Mouse (Mus musculus) limb, embryonic 13.5 days (tissue): Measurements from ENCODE around the gene Kat7. TPM values are rescaled to one million over a fixed set of nuclear protein-coding genes. Genes with fewer than 3 reads are reported as not detected.

Experiments used
- ATAC-seq: fragments of 200-750 bp; cut with Nextera tagmentation; 2 replicates; pipeline ENCODE4 v1.8.0; 2017; ENCODE audit warnings: low read depth, moderate number of reproducible peaks, moderate TSS enrichment; ENCODE audit not compliant: low FRiP score
- H3K27ac ChIP-seq: fragments of 300-500 bp; sonication (generic); 2 replicates; pipeline ENCODE4 v1.5.1; 2015; ENCODE audit warnings: inconsistent platforms, mild to moderate bottlenecking, moderate library complexity
- H3K27me3 ChIP-seq: fragments of 300-500 bp; sonication (generic); 2 replicates; pipeline ENCODE4 v1.6.1; 2015; ENCODE audit warnings: mild to moderate bottlenecking, inconsistent platforms
- H3K36me3 ChIP-seq: fragments of 300-500 bp; sonication (generic); 2 replicates; pipeline ENCODE4 v1.6.1; 2015; ENCODE audit warnings: inconsistent platforms, mild to moderate bottlenecking, moderate library complexity
- H3K4me1 ChIP-seq: fragments of 300-500 bp; sonication (generic); 2 replicates; pipeline ENCODE4 v1.6.1; 2015; ENCODE audit warnings: inconsistent platforms
- H3K4me2 ChIP-seq: fragments of 300-500 bp; sonication (generic); replicated peaks from 2 replicates; pipeline ENCODE4 v1.6.1; 2015; ENCODE audit warnings: inconsistent platforms, mild to moderate bottlenecking, moderate library complexity
- H3K4me3 ChIP-seq: fragments of 300-500 bp; sonication (generic); 2 replicates; pipeline ENCODE4 v1.5.1; 2015; ENCODE audit warnings: moderate library complexity, mild to moderate bottlenecking, inconsistent platforms
- H3K9ac ChIP-seq: fragments of 300-500 bp; sonication (generic); 2 replicates; pipeline ENCODE4 v1.6.1; 2015; ENCODE audit warnings: mild to moderate bottlenecking, inconsistent platforms
- H3K9me3 ChIP-seq: fragments of 300-500 bp; sonication (generic); 2 replicates; pipeline ENCODE4 v1.6.1; 2016; ENCODE audit warnings: inconsistent platforms
- WGBS: fragments of 180-500 bp; shearing (Covaris S2); methylation state at CpG from one replicate; pipeline ENCODE4 v1.1.7; 2015; 5-methylcytosine and 5-hydroxymethylcytosine counted together
- polyA plus RNA-seq: library from polyadenylated mRNA; unstranded; fragments of >200 nt; fragmentation: Nextera tagmentation; extraction: Ambion mirVana; gene quantifications from 2 replicates; pipeline ENCODE4 v1.2.1, GENCODE M21; 2015

Kat7 gene
- polyA plus RNA-seq, 1 experiment from 2014 or later, result 71.9 TPM

DNA sequence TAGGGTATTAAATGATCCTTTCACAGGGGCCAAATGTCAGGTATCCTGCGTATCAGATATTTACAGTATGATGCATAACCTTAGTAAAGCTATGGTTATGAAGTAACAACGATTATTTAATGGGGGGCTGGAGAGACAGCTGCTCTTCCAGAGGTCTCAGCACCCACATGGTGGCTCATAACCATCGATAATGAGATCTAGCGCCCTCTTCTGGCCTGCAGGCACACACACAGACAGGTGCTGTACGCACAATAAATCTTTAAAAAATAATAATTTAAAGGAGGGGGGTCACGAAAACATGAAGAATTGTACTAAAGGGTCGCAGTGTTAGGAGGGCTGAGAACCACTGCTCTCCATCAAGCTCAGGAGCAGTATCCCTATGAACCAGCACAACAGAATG is 4.4 kb downstream of the Kat7 start:
- H3K4me3 ChIP-seq, result no peak overlapping the region
- no peaks in the 10 kb centered on the region for H3K9me3 ChIP-seq
- H3K36me3 ChIP-seq, result peaks cover 51% of the 10 kb centered on the region
- no peak overlapping the region for H3K27ac ChIP-seq
- H3K4me1 ChIP-seq, result peaks cover 12% of the 10 kb centered on the region
- no peak overlapping the region for H3K9ac ChIP-seq
- no peaks in the 10 kb centered on the region for H3K27me3 ChIP-seq
- no peak for ATAC-seq
- 91% methylated on average over 7 of the region's 7 CpGs for WGBS
- H3K4me2 ChIP-seq, result no peak overlapping the region

- Histone ChIP-seq H3K27ac (no peak overlapping the region), H3K4me3 (no peak overlapping the region), H3K9ac (no peak overlapping the region), H3K36me3 (peaks cover 84% of the 10 kb centered on the region), H3K4me1 (no peaks in the 10 kb centered on the region), H3K27me3 (no peaks in the 10 kb centered on the region), H3K9me3 (no peaks in the 10 kb centered on the region), H3K4me2 (no peak overlapping the region)
- 93% methylated on average over 3 of the region's 3 CpGs for WGBS
- ATAC-seq, result no peak
These were observed 8.3 kb downstream of the Kat7 start for GRCm38 (mm10) chr11:95301772-95302171.

- ATAC-seq, result no peak
- Histone ChIP-seq H3K4me1 (no peaks in the 10 kb centered on the region), H3K27ac (no peak overlapping the region), H3K4me2 (no peak overlapping the region), H3K9ac (no peak overlapping the region), H3K36me3 (peaks cover 80% of the 10 kb centered on the region), H3K9me3 (no peaks in the 10 kb centered on the region), H3K27me3 (no peaks in the 10 kb centered on the region), H3K4me3 (no peak overlapping the region)
- WGBS, result 95% methylated on average over 12 of the region's 12 CpGs
These were observed 10.2 kb downstream of the Kat7 start for GRCm38 (mm10) chr11:95299886-95300285.

GRCm38 (mm10) chr11:95298146-95298545 is 11.9 kb downstream of the Kat7 start:
- peaks cover 83% of the 10 kb centered on the region for H3K36me3 ChIP-seq
- H3K27ac ChIP-seq, result no peak overlapping the region
- H3K9me3 ChIP-seq, result no peaks in the 10 kb centered on the region
- H3K9ac ChIP-seq, result no peak overlapping the region
- 21% methylated on average over 2 of the region's 2 CpGs for WGBS
- H3K4me3 ChIP-seq, result no peak overlapping the region
- ATAC-seq, result no peak
- H3K4me2 ChIP-seq, result no peak overlapping the region
- no peaks in the 10 kb centered on the region for H3K27me3 ChIP-seq
- H3K4me1 ChIP-seq, result no peaks in the 10 kb centered on the region

- Histone ChIP-seq H3K4me2 (no peak overlapping the region), H3K4me3 (no peak overlapping the region), H3K36me3 (peaks cover 84% of the 10 kb centered on the region), H3K27me3 (no peaks in the 10 kb centered on the region), H3K9me3 (no peaks in the 10 kb centered on the region), H3K27ac (no peak overlapping the region), H3K4me1 (no peaks in the 10 kb centered on the region), H3K9ac (no peak overlapping the region)
- WGBS, result 91% methylated on average over 13 of the region's 13 CpGs
- ATAC-seq, result no peak
These were observed 14.3 kb downstream of the Kat7 start for GRCm38 (mm10) chr11:95295736-95296135.

- WGBS, result 86% methylated on average over 8 of the region's 8 CpGs
- H3K27ac ChIP-seq, result no peak overlapping the region
- H3K4me1 ChIP-seq, result no peaks in the 10 kb centered on the region
- H3K9me3 ChIP-seq, result no peaks in the 10 kb centered on the region
- H3K4me3 ChIP-seq, result no peak overlapping the region
- peaks cover 84% of the 10 kb centered on the region for H3K36me3 ChIP-seq
- no peak for ATAC-seq
- no peaks in the 10 kb centered on the region for H3K27me3 ChIP-seq
- H3K9ac ChIP-seq, result no peak overlapping the region
- H3K4me2 ChIP-seq, result no peak overlapping the region
These were observed 16.9 kb downstream of the Kat7 start for GRCm38 (mm10) chr11:95293017-95293624.

- no peak for ATAC-seq
- Histone ChIP-seq H3K9me3 (no peaks in the 10 kb centered on the region), H3K4me2 (no peak overlapping the region), H3K27me3 (no peaks in the 10 kb centered on the region), H3K4me1 (no peaks in the 10 kb centered on the region), H3K4me3 (no peak overlapping the region), H3K36me3 (peaks cover 86% of the 10 kb centered on the region), H3K9ac (no peak overlapping the region), H3K27ac (no peak overlapping the region)
- WGBS, result 83% methylated on average over 4 of the region's 4 CpGs
These were observed 18.0 kb downstream of the Kat7 start for GRCm38 (mm10) chr11:95291998-95292397.

DNA sequence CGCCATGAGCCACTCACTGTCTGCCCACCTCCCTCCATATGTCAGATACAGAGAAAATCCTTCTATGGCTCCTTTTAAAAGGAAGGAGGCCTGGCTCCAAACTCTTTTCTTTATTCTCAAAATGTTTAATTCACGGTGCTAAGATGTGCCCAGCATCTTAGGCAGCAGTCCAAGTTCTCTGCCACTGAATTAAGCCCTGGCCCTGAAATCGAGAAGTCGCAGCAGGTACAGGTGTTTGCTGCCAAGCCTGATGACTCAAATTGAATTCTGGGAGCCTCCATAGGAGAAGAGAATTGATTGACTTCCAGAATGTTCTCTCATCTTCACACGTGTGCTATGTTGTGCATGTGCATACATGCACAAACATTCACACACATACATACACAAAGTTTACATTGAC is 27.7 kb downstream of the Kat7 start:
- Histone ChIP-seq H3K27me3 (no peaks in the 10 kb centered on the region), H3K27ac (no peak overlapping the region), H3K9me3 (no peaks in the 10 kb centered on the region), H3K4me3 (no peak overlapping the region), H3K36me3 (peaks cover 99% of the 10 kb centered on the region), H3K4me2 (no peak overlapping the region), H3K4me1 (no peaks in the 10 kb centered on the region), H3K9ac (no peak overlapping the region)
- ATAC-seq, result no peak
- 96% methylated on average over 5 of the region's 5 CpGs for WGBS

DNA sequence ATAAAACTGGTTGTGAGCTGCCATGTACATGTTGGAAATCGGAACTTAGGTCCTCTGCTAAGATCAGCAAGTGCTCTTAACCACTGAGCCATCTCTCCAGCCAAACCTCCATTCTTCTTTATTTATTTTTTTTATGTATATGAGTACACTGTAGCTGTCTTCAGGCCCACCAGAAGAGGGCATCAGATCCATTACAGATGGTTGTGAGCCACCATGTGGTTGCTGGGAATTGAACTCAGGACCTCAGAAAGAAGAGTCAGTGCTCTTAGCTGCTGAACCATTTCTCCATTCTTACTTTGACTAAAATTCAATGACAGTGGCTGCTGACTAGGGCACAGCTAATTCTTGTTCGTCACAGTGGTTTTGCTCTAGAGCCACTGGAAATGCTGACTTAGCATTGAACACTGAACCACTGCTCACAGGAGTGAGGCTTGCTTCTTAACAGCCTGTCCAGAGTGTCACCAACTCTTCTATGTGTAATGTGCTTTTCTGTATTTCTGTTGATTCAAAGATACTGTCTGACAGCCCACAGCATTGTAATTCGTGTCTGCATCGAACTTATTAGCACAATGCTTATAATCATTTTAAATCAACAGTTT is 30.9 kb downstream of the Kat7 start:
- no peaks in the 10 kb centered on the region for H3K9me3 ChIP-seq
- H3K27me3 ChIP-seq, result no peaks in the 10 kb centered on the region
- no peak overlapping the region for H3K4me2 ChIP-seq
- peaks cover 99% of the 10 kb centered on the region for H3K36me3 ChIP-seq
- H3K4me3 ChIP-seq, result no peak overlapping the region
- H3K9ac ChIP-seq, result no peak overlapping the region
- no peak overlapping the region for H3K27ac ChIP-seq
- H3K4me1 ChIP-seq, result no peaks in the 10 kb centered on the region
- no peak for ATAC-seq
- WGBS, result 86% methylated on average over 4 of the region's 4 CpGs

DNA sequence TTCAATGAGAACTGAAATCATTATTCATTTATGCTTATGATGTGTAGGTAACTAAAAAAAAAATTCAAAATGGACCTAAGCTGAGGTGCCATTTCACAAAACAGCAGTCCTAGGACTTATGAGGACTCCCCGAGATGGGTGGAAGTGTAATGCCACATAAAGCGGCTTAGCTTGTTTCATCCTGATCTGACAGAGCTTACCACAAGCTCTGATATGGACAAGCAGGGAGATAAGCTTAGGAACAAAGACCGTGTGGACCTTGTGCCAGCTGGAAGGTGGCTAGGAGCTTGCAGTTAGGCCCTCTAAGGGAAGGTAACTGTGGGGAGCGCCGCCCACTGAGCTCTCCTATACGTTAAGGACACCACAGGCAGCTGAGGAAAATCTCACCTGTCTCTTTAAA is 34.0 kb downstream of the Kat7 start:
- Histone ChIP-seq H3K4me2 (no peak overlapping the region), H3K9me3 (no peaks in the 10 kb centered on the region), H3K27me3 (no peaks in the 10 kb centered on the region), H3K27ac (no peak overlapping the region), H3K4me3 (no peak overlapping the region), H3K36me3 (peaks cover 99% of the 10 kb centered on the region), H3K9ac (no peak overlapping the region), H3K4me1 (no peaks in the 10 kb centered on the region)
- WGBS, result 89% methylated on average over 6 of the region's 6 CpGs
- no peak for ATAC-seq

DNA sequence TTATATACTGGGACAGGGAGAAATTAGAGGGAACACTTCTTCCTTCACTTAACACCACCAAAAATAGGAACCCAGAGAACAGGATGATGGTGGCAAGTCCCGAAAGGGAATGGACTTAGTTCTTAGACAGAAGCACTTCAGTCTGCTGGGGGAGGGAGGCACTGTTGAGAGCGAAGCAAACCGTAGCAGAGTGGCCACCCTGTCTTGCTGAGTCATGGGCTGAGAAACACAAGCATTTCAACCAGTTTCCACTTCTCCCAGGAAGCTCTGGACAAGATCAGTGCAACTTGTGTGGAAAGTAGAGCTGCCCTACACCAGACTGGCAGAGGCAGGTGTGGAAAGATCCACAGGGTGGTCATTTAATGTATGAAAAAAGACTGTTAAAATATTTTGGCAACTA is 35.4 kb downstream of the Kat7 start:
- no peaks in the 10 kb centered on the region for H3K4me1 ChIP-seq
- no peak for ATAC-seq
- peaks cover 99% of the 10 kb centered on the region for H3K36me3 ChIP-seq
- no peaks in the 10 kb centered on the region for H3K9me3 ChIP-seq
- no peak overlapping the region for H3K27ac ChIP-seq
- no peak overlapping the region for H3K4me2 ChIP-seq
- no peaks in the 10 kb centered on the region for H3K27me3 ChIP-seq
- H3K9ac ChIP-seq, result no peak overlapping the region
- H3K4me3 ChIP-seq, result no peak overlapping the region
- 88% methylated on average over 3 of the region's 3 CpGs for WGBS

GRCm38 (mm10) chr11:95273661-95274060 is 36.4 kb downstream of the Kat7 start:
- ATAC-seq, result no peak
- Histone ChIP-seq H3K27ac (no peak overlapping the region), H3K4me2 (no peak overlapping the region), H3K4me1 (no peaks in the 10 kb centered on the region), H3K9ac (no peak overlapping the region), H3K27me3 (no peaks in the 10 kb centered on the region), H3K4me3 (no peak overlapping the region), H3K9me3 (no peaks in the 10 kb centered on the region), H3K36me3 (peaks cover 98% of the 10 kb centered on the region)
- 89% methylated on average over 5 of the region's 5 CpGs for WGBS
